Mouse (Mus musculus): Measurements from ENCODE around the gene Gm20388. TPM values are rescaled to one million over a fixed set of nuclear protein-coding genes. Genes with fewer than 3 reads are reported as not detected.

Gm20388 gene
- polyA plus RNA-seq, 1 experiment: not detected

- Histone ChIP-seq H3K4me1 (ENCODE audit: control insufficient read depth, insufficient read depth, low read length) (peaks cover 25% of the 10 kb centered on the region), H3K4me3 (ENCODE audit: insufficient read depth, low read depth, low read length) (no peak within 1 kb of the TSS), H3K27ac (ENCODE audit: insufficient read depth, low read depth, low read length) (0 out of 2 replicates have a peak within 1 kb of the TSS, but pooled peaks have one; percentile 6)
- TF ChIP-seq CTCF (IDR thresholded peaks at IDR 0.05; ENCODE audit: insufficient read depth, low read depth, low read length) (no peak), POLR2A (IDR thresholded peaks at IDR 0.05; ENCODE audit: insufficient read depth, low read depth, low read length) (no peak)
- WGBS: 4% methylated on average over 26 of the region's 26 CpGs
These were observed 266.9 kb downstream of the Gm20388 start, which contains the start of gene Fam92b for GRCm38 (mm10) chr8:120177318-120178123. Gene Fam92b (minus strand): TSS chr8:120177466.

DNA sequence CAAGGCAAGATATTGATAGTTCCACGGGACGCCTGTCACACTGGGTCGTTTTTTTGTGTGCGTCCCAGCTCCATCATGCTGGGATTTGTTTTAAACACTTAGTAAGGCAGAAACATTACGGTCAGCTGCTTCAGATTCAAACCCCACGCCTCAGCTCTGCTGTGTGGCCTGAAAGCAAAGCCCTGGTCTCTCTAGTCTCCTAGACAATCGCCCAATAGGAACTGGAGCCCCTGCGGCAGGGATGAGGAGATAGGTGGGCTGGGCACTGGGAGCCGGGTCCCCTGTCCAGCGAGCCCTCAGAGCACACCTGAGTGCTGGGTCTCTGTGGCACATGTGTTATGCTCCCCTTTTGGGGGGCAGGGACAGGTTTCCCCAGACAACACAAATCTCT is 267.5 kb downstream of the Gm20388 start:
- Histone ChIP-seq H3K27ac (ENCODE audit: insufficient read depth, low read depth, low read length) (no peak overlapping the region), H3K4me3 (ENCODE audit: insufficient read depth, low read depth, low read length) (no peak overlapping the region), H3K4me1 (ENCODE audit: control insufficient read depth, insufficient read depth, low read length) (peaks cover 25% of the 10 kb centered on the region)
- TF ChIP-seq CTCF (IDR thresholded peaks at IDR 0.05; ENCODE audit: insufficient read depth, low read depth, low read length) (no peak), POLR2A (IDR thresholded peaks at IDR 0.05; ENCODE audit: insufficient read depth, low read depth, low read length) (no peak)
- WGBS: 24% methylated on average over 10 of the region's 10 CpGs

DNA sequence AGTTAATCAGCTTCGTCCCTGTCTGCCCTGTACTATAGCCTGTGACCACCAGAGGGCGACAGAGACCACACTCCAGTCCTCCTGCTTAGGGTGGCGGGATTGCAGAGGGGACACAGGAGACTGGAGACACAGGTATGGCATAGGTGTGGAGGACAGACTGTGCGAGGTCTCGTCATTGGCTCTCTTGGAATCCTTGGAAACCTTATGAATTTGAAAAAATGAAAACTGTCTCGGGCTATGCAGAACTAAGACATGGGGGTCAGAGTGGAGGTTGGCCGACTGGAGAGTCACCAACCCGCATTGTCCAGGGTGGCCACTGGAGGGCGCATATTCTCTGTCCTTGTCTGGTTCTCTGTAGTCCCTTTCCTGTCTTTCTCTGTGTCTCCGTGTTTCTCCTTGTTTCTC is 268.4 kb downstream of the Gm20388 start:
- no peak overlapping the region for H3K27ac ChIP-seq (ENCODE audit: insufficient read depth, low read depth, low read length)
- WGBS: under 1% methylated on average over 10 of the region's 10 CpGs
- TF ChIP-seq CTCF (IDR thresholded peaks at IDR 0.05; ENCODE audit: insufficient read depth, low read depth, low read length): peak; percentile 97
- no peak for TF ChIP-seq POLR2A (IDR thresholded peaks at IDR 0.05; ENCODE audit: insufficient read depth, low read depth, low read length)
- H3K4me3 ChIP-seq (ENCODE audit: insufficient read depth, low read depth, low read length): peak overlapping the region; percentile 19; the same call in 1 of the 2 replicates
- peaks cover 25% of the 10 kb centered on the region for H3K4me1 ChIP-seq (ENCODE audit: control insufficient read depth, insufficient read depth, low read length)

- no peak overlapping the region for H3K27ac ChIP-seq (ENCODE audit: insufficient read depth, low read depth, low read length)
- TF ChIP-seq POLR2A (IDR thresholded peaks at IDR 0.05; ENCODE audit: insufficient read depth, low read depth, low read length) (no peak), CTCF (IDR thresholded peaks at IDR 0.05; ENCODE audit: insufficient read depth, low read depth, low read length) (no peak)
- H3K4me1 ChIP-seq (ENCODE audit: control insufficient read depth, insufficient read depth, low read length): peaks cover 29% of the 10 kb centered on the region
- no peak overlapping the region for H3K4me3 ChIP-seq (ENCODE audit: insufficient read depth, low read depth, low read length)
- 65% methylated on average over 7 of the region's 7 CpGs for WGBS
These were observed 269.9 kb downstream of the Gm20388 start for GRCm38 (mm10) chr8:120180445-120180970.

DNA sequence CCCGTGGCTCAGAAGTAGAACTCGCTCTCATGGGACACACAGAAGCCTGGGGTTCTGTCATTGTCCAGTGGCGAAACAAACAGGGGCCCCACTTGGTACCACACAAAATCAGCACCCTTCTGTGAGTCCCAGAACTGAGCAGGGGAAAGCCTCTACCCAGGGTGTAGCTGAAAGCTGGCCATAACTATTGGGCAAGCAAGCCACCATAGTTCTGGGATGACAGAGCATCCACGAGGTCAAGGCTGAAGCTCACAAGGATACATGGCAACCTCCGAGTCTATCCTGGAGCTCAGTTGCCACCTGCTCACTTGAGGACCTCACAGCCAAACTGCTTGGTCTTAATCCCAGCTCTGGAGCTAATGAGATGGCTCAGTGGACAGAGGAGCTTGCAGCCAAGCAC is 270.6 kb downstream of the Gm20388 start:
- Histone ChIP-seq H3K4me1 (ENCODE audit: control insufficient read depth, insufficient read depth, low read length) (peaks cover 34% of the 10 kb centered on the region), H3K4me3 (ENCODE audit: insufficient read depth, low read depth, low read length) (no peak overlapping the region), H3K27ac (ENCODE audit: insufficient read depth, low read depth, low read length) (no peak overlapping the region)
- 93% methylated on average over 5 of the region's 5 CpGs for WGBS
- TF ChIP-seq POLR2A (IDR thresholded peaks at IDR 0.05; ENCODE audit: insufficient read depth, low read depth, low read length): no peak
- TF ChIP-seq CTCF (IDR thresholded peaks at IDR 0.05; ENCODE audit: insufficient read depth, low read depth, low read length): no peak

DNA sequence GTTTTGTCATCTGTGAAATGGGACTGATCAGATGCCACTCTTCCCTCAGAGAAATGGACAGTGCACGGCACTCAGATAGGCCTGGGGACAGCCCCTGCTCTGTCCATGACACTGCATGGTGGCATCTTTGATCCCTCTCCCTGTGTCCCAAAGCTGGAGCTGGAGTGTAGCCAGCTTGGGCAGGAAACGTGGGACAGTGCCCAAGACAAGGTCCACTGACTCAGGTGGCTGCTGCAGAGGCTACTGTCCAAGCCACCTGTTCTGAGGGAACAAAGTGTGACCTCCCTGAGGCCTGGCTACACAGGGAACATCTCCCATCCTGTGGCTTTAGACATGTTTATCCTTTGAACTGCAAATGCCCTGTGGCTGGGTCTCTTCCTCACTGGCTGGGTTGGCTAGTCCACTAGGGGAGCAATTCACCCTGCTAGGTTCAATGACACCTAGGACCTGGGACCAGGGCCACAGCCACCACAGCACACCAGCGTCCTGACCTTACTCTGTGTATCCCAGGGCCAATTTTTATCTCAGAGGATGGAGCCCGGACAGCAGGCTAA is 271.3 kb downstream of the Gm20388 start:
- Histone ChIP-seq H3K27ac (ENCODE audit: insufficient read depth, low read depth, low read length) (no peak overlapping the region), H3K4me3 (ENCODE audit: insufficient read depth, low read depth, low read length) (no peak overlapping the region), H3K4me1 (ENCODE audit: control insufficient read depth, insufficient read depth, low read length) (peaks cover 32% of the 10 kb centered on the region)
- TF ChIP-seq CTCF (IDR thresholded peaks at IDR 0.05; ENCODE audit: insufficient read depth, low read depth, low read length): no peak
- TF ChIP-seq POLR2A (IDR thresholded peaks at IDR 0.05; ENCODE audit: insufficient read depth, low read depth, low read length): no peak
- 87% methylated on average over 4 of the region's 4 CpGs for WGBS

- Histone ChIP-seq H3K4me1 (ENCODE audit: control insufficient read depth, insufficient read depth, low read length) (peaks cover 22% of the 10 kb centered on the region), H3K27ac (ENCODE audit: insufficient read depth, low read depth, low read length) (no peak overlapping the region), H3K4me3 (ENCODE audit: insufficient read depth, low read depth, low read length) (no peak overlapping the region)
- TF ChIP-seq POLR2A (IDR thresholded peaks at IDR 0.05; ENCODE audit: insufficient read depth, low read depth, low read length): no peak
- no peak for TF ChIP-seq CTCF (IDR thresholded peaks at IDR 0.05; ENCODE audit: insufficient read depth, low read depth, low read length)
- 63% methylated on average over 9 of the region's 9 CpGs for WGBS
These were observed 273.7 kb downstream of the Gm20388 start for GRCm38 (mm10) chr8:120184366-120184765.

DNA sequence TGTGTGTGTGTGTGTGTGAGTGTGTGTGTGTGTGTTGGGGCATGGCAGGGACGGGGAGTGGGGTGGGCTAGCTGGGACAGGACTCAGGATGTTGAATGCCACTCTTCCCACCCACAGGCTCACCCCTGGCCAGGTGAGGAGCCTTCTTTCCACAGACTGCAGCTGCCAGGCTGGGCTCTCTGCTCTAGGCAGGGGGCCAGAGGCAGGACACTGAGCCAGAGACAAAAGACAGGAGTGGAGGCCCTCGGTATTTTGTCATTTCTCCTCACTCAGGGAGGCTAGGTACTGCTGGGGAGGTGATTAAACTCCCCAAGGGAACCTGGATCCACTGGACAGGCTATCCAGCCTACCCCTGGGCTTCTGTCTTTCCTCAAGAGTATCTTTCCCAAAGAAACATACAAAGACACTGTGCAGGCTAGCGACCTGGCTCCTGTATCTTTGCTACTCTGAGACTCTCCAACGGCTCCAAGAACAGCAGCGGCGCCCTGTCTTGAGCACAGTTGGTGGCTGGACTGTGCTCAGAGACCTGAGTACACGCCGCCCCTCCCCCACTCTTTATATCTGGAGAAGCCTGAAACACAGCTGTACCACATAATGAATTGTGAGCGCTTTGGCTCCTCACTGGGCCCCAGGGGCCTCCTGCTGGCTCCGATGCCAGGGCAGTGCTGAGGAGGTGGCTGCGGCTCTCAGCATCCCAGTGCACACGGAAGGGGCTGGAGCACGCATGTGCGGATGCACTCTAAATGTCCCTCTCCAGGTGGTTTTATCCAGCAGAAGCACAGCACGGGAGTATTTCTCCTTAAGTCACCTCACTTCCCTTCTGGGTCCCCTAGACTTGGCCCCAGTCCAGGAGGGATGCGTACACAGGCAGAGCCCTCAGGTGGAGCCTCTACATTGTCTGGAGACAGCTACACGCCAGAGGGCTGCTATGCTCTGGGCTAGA is 274.5 kb downstream of the Gm20388 start:
- no peak overlapping the region for H3K4me3 ChIP-seq (ENCODE audit: insufficient read depth, low read depth, low read length)
- H3K4me1 ChIP-seq (ENCODE audit: control insufficient read depth, insufficient read depth, low read length): peaks cover 29% of the 10 kb centered on the region
- H3K27ac ChIP-seq (ENCODE audit: insufficient read depth, low read depth, low read length): no peak overlapping the region
- TF ChIP-seq POLR2A (IDR thresholded peaks at IDR 0.05; ENCODE audit: insufficient read depth, low read depth, low read length): no peak
- TF ChIP-seq CTCF (IDR thresholded peaks at IDR 0.05; ENCODE audit: insufficient read depth, low read depth, low read length): no peak
- WGBS: 47% methylated on average over 17 of the region's 17 CpGs

Data from olfactory bulb, adult 2 months (tissue).